Mouse (Mus musculus) Patski (cell line): ENCODE data around the gene Itpr1. TPM values are rescaled to one million over a fixed set of nuclear protein-coding genes. Genes with fewer than 3 reads are reported as not detected.

Source experiments
- ATAC-seq: fragments of 100-300 bp; one replicate; pipeline ENCODE4 v1.8.0; 2021
- CTCF ChIA-PET: fragments of 350-600 bp; sonication (Branson Sonifier 250); formaldehyde crosslinking; loops from one replicate; lab custom pipeline; 2022; ENCODE audit warnings: inconsistent platforms; lab: Charles Lee
- POLR2A ChIA-PET: fragments of 350-600 bp; sonication (Branson Sonifier 250); formaldehyde crosslinking; loops from one replicate; lab custom pipeline; 2022; ENCODE audit warnings: antibody characterized with exemption, inconsistent platforms; lab: Charles Lee
- DNase-seq: peaks from one replicate; pipeline ENCODE4 v3.0.0-alpha.2; 2011; ENCODE audit warnings: low read depth, low spot score
- H3K27me3 ChIP-seq: fragments of 371-371 bp; one replicate; pipeline ENCODE4 v1.5.1; 2021
- CTCF ChIP-seq: fragments of 100-300 bp; IDR thresholded peaks from one replicate; pipeline ENCODE4 v1.5.1; 2021
- in situ Hi-C: fragments of 300-500 bp; cut with MboI; formaldehyde crosslinking; loops from 3 replicates; pipeline ENCODE4 v1.11.1; 2018; ENCODE audit warnings: low pct_unique_long_range_greater_than_20kb, mixed read lengths
- polyA plus RNA-seq: library from polyadenylated mRNA; unstranded; gene quantifications from one replicate; pipeline ENCODE4 v1.2.3, GENCODE M21; 2021

Gene Itpr1
- polyA plus RNA-seq, 1 experiment from 2014 or later = 67.1 TPM

- TF ChIP-seq CTCF = no peak
- ChIA-PET POLR2A (no interaction called here), CTCF (interaction anchor here (1.3 kb wide), 1 partner anchor 10 kb away, joined by 4 read pairs; no protein-coding TSS in a partner anchor)
- DNase-seq (no peak), ATAC-seq (no peak)
- no peaks in the 10 kb centered on the region for H3K27me3 ChIP-seq
- in situ Hi-C loops = no loop called here
These were observed 311.7 kb downstream of the Itpr1 start for GRCm38 (mm10) chr6:108524617-108525010.

GRCm38 (mm10) chr6:108527560-108527959 is 314.7 kb downstream of the Itpr1 start:
- ChIA-PET POLR2A (no interaction called here), CTCF (interaction anchor here (1.2 to 2.9 kb wide), 3 partner anchors 12 to 134 kb away, joined by 3 to 8 read pairs (median 3); no protein-coding TSS in a partner anchor)
- no peak for ATAC-seq
- H3K27me3 ChIP-seq = no peaks in the 10 kb centered on the region
- in situ Hi-C loops = no loop called here
- TF ChIP-seq CTCF = no peak
- no peak for DNase-seq

GRCm38 (mm10) chr6:108527993-108528392 is 315.1 kb downstream of the Itpr1 start:
- ChIA-PET CTCF (interaction anchor here (1.2 to 2.9 kb wide), 4 partner anchors 13 to 134 kb away, joined by 3 to 8 read pairs (median 4); no protein-coding TSS in a partner anchor), POLR2A (no interaction called here)
- H3K27me3 ChIP-seq = no peaks in the 10 kb centered on the region
- DNase-seq = no peak
- TF ChIP-seq CTCF = no peak
- ATAC-seq = peak; percentile 82
- in situ Hi-C loops = no loop called here

- ChIA-PET POLR2A (interaction anchor here (1.7 kb wide), 1 partner anchor 12 kb away, joined by 4 read pairs; no protein-coding TSS in a partner anchor), CTCF (interaction anchor here (1.7 to 2.9 kb wide), 2 partner anchors 85 to 132 kb away, joined by 5 to 8 read pairs; no protein-coding TSS in a partner anchor)
- no peak for TF ChIP-seq CTCF
- H3K27me3 ChIP-seq = no peaks in the 10 kb centered on the region
- in situ Hi-C loops = no loop called here
- no peak for DNase-seq
- no peak for ATAC-seq
These were observed 316.3 kb downstream of the Itpr1 start for GRCm38 (mm10) chr6:108529150-108529549.

- ATAC-seq = no peak
- in situ Hi-C loops = no loop called here
- CTCF ChIA-PET = interaction anchor here (1.2 to 1.6 kb wide), 2 partner anchors 73 to 95 kb away, joined by 3 to 4 read pairs; no protein-coding TSS in a partner anchor
- no peaks in the 10 kb centered on the region for H3K27me3 ChIP-seq
- POLR2A ChIA-PET = interaction anchor here (0.7 to 1.3 kb wide), 3 partner anchors 70 to 135 kb away, joined by 4 to 7 read pairs (median 6); partner anchors contain the start of gene Bhlhe40
- no peak for TF ChIP-seq CTCF
- DNase-seq = no peak
These were observed 318.0 kb downstream of the Itpr1 start for GRCm38 (mm10) chr6:108530781-108531323.

GRCm38 (mm10) chr6:108531324-108532311 is 318.7 kb downstream of the Itpr1 start:
- ATAC-seq (peak; percentile 52), DNase-seq (no peak)
- ChIA-PET POLR2A (interaction anchor here (1.3 kb wide), 1 partner anchor 128 kb away, joined by 6 read pairs; the partner anchor contains the start of gene Bhlhe40), CTCF (interaction anchor here (0.5 to 1.6 kb wide), 5 partner anchors 10 to 171 kb away, joined by 3 to 4 read pairs (median 3); no protein-coding TSS in a partner anchor)
- in situ Hi-C loops = no loop called here
- no peaks in the 10 kb centered on the region for H3K27me3 ChIP-seq
- TF ChIP-seq CTCF = no peak

GRCm38 (mm10) chr6:108532486-108533179 is 319.7 kb downstream of the Itpr1 start:
- H3K27me3 ChIP-seq = no peaks in the 10 kb centered on the region
- ATAC-seq = no peak
- POLR2A ChIA-PET = no interaction called here
- in situ Hi-C loops = no loop called here
- TF ChIP-seq CTCF = no peak
- DNase-seq = no peak
- CTCF ChIA-PET = interaction anchor here (0.5 to 1.4 kb wide), 5 partner anchors 9 to 170 kb away, joined by 3 to 4 read pairs (median 3); no protein-coding TSS in a partner anchor

- in situ Hi-C loops = no loop called here
- DNase-seq = no peak
- ATAC-seq = no peak
- CTCF ChIA-PET = interaction anchor here (1.0 to 1.5 kb wide), 3 partner anchors 19 to 127 kb away, joined by 3 to 4 read pairs (median 3); no protein-coding TSS in a partner anchor
- no peaks in the 10 kb centered on the region for H3K27me3 ChIP-seq
- TF ChIP-seq CTCF = no peak
- POLR2A ChIA-PET = no interaction called here
These were observed 321.2 kb downstream of the Itpr1 start for GRCm38 (mm10) chr6:108534139-108534538.

- ChIA-PET POLR2A (no interaction called here), CTCF (interaction anchor here (0.7 to 1.5 kb wide), 4 partner anchors 18 to 127 kb away, joined by 3 to 4 read pairs (median 4); no protein-coding TSS in a partner anchor)
- no peak for TF ChIP-seq CTCF
- no peak for DNase-seq
- in situ Hi-C loops = no loop called here
- no peaks in the 10 kb centered on the region for H3K27me3 ChIP-seq
- no peak for ATAC-seq
These were observed 321.7 kb downstream of the Itpr1 start for GRCm38 (mm10) chr6:108534596-108534995.
